Mouse (Mus musculus) retina, postnatal 1 day (tissue): Measurements from ENCODE around the gene Dmxl2.
A peak's percentile ranks its signal among the peaks of the same experiment; 100 is the strongest.

Source experiments
- DNase-seq: peaks from one replicate; pipeline ENCODE4 v3.0.0-alpha.2; 2012

Dmxl2 gene

DNA sequence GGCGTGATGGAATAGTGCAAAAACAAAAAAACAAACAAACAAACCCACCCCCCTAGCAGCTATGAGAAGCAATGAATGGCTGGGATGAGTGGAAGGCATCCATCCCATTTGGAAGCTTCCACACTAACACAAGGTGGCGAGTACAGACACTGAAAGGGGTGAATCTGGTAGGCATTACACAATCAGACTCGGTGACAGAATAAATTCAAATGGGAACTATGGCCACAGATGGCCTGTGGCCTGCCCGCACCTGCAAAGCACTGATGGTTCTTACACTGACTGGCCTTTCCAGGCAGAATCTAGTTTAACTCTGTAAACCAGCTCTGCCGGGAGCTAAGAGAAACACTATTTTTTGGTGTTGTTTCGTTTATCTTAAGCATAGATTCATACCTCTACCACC, 2.1 kb downstream of the Dmxl2 start:
- DNase-seq, result no peak

DNA sequence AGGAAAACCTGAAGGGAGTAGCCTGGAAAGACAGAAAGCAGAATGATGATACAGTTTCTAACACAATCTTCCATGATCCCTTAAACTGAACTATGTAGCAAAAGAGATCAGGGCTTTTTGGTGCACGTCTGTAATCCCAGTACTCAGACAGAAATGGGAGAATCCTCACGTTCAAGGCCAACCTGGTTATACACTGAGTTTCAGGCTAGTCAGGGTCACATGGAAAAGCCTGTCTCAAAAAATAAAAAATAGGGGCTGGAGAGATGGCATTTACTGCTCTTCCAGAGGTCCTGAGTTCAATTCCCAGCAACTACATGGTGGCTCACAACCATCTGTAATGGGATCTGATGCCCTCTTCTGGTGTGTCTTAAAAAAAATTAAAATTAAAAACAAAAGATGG, 11.0 kb downstream of the Dmxl2 start:
- no peak for DNase-seq

DNA sequence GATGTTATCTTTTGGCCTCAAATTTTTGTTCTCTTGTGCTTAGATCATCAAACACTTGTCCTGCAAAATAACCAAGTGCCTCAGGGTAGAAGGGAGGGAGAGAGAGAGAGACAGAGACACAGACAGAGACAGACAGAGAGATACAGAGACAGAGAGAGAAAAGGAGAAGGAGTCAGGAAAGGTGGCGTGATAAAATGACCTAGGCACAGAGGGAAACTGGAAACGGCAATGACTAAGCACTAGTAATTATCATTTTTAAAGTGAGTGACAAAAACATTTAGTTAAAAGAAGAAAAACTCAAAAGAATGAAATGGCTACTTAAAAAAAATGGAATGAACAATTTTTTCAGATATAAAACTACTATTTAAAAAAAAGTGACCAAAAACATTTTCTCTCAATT, 11.8 kb downstream of the Dmxl2 start:
- DNase-seq, result no peak

DNA sequence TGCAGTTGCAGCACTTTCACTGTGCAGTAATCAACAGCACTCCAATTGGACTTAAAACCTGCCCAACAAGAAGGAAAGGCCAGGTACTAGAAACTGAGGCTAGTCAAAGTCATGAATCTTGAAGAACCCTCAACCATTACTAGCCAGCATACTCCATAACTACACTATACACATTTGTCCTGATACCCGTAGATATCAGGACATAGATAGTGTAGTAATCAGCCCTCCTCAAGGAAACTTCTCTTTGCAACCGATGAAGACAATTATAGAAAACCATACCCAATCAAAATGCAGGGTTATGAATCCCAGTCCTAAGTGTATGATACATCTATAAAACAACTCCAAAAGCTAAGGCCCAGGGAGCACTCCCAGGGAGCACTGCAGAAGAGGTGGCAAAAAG, 16.5 kb downstream of the Dmxl2 start:
- DNase-seq, result no peak

DNA sequence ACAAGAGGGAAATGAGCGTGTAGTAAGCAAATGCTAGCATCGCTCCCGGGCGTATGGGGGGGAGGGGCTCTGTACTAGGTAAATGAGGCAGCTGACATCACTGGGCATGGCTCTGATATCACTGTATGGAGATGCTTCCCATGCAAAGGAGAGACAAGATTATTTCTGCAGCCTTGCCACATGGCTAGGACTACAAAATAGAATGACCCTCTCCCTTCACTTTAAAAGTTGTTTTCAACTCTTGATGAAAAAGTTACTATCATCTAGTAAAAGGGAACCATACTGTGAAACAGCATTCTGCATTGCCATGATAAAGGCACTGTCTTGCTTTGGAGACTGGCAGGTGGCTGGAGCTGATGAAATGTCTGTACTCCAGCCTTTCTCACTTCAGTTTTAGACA, 18.2 kb downstream of the Dmxl2 start:
- DNase-seq, result peak; percentile 14

DNA sequence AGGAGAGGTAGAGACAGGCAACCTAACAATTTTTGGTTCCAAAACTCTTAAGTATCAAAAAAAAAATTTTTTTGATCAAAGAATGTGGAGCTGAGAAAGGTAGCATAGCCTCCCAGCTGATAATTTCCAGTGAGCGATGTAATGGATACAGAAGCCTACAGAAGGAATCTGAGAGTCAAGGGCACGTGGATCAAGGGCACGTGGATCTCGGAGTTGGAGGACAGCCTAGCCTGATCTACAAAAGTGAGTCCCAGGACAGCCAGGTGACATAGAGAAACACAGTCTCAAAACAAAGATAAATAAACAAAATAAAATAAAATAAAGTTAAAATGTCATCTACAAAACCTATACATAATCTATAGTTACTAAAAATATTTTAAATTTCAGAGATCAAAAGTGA, 18.7 kb downstream of the Dmxl2 start:
- DNase-seq, result no peak

DNA sequence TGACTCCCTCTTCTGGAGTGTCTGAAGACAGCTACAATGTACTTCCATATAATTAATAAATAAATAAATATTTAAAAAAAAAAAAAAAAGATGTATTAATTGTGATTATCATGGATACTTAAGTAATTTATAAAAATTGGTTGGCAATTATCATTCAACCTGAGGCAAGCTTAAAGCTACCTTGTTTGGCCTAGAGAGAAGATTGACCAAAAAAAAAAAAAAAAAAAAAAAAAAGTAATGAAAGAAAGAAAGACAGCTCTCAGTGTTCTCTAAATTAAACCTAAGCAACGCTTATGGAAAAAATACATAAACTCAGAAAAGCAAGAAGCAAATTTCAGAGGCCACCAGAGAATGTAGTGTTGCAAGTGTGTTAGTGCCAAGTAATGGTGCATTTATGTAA, 22.4 kb downstream of the Dmxl2 start:
- no peak for DNase-seq

DNA sequence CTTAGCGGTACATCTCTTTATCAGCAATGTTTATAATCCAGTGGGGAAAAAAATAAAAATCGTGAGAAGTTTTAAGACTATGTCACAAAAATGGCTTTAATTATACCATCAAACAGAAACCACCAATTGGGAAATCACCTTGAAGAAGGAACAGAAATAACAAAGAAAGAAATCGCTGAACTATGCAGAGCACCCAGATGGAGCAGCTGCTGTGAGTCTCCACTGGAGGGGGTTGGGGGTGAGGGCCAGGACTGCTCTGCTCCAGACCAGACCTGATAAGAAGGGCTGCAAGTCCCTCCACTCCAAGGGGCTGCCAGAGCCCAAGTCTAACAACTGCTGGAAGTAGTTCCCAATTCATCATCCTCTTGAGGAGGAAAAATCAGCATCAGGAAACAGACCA, 23.3 kb downstream of the Dmxl2 start:
- no peak for DNase-seq

DNA sequence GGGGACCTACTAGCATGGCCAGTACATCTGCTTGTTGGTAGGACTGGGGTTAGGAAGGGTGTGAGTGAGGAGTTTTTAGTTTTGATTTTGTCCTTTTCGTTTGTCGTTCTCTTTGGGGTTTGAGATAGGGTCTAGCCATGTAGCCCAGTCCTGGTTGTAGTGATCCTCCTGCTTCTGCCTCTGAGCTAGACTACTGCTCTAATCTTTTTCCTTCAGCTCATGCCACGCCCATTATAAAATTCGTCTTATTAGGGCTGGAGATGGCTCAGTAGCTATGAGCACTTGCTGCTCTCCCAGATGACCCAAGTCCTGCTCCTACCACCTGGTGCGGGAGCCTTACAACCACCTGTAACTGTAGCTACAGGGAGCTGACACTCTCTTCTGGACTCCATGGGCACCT, 26.9 kb downstream of the Dmxl2 start:
- DNase-seq, result no peak

DNA sequence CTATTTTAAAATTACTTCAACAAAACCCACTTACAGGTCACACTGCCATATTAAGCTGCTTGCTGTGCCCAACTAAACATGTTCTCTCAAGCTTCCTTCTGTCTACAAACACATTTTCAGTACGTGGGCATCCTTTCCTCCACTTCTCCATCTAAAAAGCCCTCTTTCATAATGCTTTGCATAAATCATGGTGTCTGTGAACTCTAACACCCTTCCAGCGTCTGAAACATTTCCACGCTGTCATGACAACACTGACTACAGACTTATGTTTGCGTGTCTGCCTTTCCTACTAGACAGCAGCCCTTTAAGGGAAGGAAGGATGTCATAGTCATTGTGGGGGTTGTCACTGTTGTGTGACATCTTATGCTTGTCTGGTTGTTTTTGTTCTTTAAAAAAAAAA, 27.4 kb downstream of the Dmxl2 start:
- no peak for DNase-seq

DNA sequence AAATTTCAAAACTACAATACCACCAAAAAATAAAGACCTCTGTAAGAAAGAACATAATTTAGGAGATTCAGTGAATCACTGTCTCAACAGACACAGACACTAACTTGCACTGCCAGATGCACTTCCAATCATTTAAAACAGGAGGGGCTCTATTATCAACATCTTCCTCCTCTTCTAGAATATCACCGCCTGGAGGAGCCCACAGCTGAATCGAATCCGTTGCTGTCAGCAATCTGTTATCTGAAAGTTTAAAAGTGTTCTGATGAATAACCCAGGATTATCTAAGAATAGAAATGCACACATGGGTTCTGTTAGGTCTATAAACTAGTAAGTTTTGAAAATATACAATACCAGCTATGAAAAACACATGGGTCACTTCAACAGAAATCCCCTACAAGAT, 28.6 kb downstream of the Dmxl2 start:
- DNase-seq, result no peak

DNA sequence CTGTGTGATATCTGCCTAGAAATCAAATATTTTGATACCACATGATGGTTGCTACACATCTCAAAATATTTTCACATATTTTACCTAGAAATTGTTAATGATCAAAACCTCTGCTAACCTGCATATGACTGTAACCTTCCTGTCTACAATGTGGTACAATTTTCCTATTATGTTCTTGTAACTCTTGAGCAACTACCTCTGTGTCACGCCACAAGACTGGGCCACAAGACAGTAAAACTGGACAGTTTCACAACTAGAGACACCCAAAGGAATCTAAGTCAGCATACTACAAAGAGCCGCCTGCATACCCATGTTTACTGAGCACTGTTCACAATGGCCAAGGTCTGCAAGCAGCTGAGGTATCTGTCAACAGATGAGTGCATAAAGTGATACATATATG, 32.1 kb downstream of the Dmxl2 start:
- no peak for DNase-seq

DNA sequence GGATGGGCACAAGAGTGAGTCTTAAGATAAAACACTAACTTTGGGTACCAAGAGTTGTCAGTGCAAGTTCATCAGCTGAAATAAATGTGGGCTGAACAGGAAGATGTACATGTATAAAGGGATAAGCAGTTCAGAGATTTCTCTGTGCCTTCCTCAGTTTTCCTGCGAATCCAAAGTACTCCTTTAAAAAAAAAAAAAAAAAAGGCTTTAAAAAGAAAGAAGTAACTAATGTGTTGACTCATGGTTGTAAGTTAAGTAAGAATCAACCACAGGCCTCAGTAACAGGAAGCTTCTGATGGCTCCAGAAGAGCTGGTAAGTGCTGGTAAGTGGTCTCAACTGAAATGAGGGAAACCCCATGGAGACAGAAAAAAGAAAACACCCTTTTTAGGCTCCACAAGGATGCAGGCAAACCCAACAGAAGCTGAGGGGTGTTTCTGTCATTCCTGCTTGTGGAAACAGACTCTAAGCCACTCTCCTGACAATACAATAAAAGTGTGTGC, 33.9 kb downstream of the Dmxl2 start:
- DNase-seq, result no peak

DNA sequence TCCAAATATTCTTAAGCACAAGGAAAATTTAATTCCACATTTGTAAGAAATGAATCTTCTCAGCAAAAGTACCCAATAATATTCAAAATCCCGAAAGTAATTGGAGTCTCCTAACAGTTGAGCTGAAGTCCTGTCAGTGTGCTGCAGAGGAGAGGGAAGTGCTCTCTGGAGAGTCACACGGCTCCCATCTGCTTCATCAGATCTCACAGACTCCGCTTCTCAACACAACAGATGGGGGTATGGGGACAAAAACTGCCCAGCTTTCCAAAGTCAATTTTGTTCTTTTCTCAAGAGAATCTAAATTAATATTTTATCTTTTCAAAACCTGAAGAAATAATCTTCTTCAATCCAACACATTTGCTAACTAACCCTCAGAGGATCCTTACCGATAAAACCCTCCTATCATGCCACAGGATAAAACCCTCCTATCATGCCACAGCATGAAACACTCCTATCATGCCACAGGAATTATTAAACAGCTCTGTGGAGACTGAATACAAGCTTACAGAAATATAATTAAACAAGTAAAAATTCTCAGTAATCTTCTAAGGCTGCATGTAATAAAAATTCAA, 37.9 kb downstream of the Dmxl2 start:
- DNase-seq, result no peak

DNA sequence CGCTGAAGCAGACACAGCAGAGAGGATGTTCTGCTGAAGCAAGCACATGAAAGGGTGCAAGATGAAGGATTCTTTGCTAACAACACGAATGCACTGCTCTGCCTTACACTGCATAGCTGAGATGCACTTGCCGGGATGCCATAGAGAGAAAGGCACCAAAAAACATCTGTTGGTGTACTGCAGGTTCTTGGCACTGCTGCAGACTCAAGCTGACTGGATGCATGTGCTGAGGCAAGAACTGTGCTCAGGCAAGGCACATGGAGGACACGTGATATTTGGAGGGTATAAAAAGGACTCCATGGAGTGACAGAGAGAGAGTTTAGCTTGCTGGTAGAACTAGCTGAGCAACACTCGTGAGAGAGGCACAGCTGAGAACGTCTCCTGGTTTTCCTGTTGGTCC, 62.4 kb downstream of the Dmxl2 start:
- no peak for DNase-seq

DNA sequence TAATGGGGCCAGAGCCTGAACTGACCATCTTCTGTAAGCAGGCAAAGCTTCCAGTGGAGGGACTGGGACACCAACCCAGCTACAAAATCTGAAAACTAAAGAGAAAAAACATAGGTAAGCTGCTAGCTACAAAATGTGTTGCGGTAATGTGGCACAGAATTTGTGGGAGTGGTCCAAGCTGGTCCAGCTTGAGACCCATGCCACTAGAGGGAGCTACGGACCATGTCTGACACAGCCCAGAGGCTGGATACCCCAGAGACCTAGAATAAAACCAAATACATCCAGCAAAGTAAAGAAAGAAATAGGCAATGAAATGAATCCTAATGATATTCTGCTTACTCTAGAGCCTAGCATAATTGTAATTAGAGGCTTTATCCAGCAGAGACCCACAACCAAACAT, 63.2 kb downstream of the Dmxl2 start:
- DNase-seq, result peak; percentile 71

DNA sequence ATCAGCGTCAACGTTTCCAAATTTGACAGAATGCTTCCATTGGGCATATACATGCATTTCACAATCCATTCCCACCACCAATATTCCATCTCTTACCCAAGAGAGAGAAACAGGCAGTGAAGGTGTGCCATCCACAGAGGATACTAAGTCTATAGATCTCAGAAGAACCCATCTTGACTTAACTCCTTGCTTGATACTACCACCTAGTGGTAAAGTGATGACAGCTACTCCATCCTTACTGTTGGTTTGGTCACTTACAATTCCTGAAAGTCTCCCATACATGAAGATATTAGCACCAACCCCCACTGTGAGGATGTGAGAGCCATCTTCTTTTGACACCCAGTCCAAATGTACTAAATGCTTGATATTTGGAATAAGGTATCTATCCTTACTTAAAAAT, 85.2 kb downstream of the Dmxl2 start:
- DNase-seq, result peak; percentile 18

DNA sequence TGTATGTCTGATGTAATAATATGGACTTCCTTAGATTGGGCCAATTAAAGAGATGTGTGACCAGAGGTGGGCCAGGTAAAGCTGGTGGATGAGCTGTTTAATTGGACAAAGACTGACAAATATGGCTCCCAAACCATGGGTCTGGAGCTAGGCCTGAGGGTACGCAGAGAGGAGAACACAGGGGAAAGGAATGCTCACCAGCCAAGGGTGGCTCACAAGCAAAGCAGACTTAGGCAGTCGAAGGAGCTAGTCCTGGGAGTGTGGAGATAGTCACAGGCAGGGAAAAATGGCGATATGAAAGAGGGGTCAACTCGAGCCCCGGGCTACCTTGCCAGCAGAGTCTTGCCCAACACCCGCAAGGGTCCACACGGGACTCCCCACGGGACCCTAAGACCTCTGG, 144.7 kb downstream of the Dmxl2 start:
- no peak for DNase-seq

DNA sequence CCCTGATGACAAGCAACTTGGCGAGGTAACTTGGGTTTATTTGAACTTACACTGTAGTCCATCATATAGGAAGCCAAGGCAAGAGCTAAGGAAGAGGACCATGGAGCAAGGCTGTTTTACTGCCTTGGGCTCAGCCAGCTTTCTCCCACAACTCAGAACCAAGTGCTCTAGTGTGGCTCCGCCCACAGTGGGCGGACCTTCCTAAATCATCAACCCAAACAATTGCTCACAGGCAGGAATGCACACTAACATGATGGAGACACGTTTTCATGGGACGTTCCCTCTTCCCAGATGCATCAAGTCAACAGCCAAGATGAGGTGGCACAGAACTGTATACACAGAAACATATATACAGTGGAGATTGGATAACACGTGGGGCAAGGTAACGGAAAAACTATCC, 159.4 kb downstream of the Dmxl2 start:
- no peak for DNase-seq

DNA sequence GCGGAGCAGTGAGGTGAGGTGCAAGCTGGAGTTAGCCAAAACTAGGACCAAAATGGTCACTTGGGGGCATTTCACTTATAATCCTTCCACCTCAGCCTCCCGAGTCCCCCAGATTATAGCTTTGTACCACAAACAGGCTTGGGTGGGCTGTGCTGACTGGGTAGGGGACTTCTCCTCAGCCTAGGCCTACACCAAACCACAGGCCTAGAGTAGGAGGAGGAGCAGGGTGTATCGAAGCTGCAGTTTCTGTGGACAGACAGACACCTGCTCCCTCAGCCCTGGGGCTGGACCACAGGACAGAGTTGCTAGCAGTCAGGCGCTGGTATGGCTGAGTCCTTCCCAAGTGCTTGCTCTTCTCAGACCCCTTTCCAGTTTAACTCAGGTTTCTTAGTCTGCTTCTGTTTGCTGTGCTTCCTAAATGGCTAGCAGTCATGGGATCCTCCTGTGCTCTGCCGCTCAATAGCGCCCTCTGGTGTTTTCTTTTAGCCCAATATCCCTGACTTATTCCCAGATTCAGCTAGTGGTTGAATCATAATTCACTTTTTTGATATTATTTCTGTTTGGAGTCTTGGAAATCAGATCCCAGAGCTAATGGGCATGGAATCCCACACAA, 164.8 kb downstream of the Dmxl2 start:
- peak; percentile 78 for DNase-seq

DNA sequence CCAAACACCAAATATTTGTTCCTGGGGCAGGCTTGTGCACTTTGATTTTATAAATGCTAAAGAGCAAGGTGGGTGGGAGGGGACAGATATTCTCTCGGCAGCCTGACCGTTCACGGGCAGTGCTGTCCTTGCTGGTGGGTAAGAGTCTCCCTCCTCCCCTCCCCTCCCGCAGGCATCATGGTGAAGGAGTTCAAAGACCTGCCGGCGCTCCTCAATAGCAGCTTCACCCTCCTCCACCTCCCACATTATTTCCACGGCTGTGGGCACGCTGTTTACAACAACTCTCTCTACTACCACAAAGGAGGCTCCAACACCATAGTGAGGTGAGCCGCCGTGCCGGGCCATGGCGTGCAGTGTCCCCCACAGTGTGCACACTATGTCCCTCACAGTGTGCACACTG, 165.8 kb downstream of the Dmxl2 start:
- peak; percentile 35 for DNase-seq

DNA sequence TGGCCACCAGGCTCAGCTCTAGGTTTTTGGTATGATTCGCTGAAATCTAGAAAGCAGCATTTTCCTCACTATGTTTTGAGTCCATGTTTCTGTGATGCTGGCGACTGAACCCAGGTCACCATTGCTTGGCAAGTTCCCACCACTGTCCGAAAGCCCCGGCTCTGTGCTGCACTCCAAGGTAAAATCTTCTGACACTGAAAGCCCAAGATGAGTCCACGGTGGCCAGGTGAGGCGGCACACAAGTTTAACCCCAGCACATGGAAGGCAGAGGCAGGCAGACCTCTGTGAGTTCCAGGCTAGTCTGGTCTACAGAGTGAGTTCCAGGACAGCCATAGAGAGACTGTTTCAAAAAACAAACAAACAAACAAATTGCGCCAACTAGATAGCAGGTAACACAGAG, 172.2 kb downstream of the Dmxl2 start:
- DNase-seq, result no peak

DNA sequence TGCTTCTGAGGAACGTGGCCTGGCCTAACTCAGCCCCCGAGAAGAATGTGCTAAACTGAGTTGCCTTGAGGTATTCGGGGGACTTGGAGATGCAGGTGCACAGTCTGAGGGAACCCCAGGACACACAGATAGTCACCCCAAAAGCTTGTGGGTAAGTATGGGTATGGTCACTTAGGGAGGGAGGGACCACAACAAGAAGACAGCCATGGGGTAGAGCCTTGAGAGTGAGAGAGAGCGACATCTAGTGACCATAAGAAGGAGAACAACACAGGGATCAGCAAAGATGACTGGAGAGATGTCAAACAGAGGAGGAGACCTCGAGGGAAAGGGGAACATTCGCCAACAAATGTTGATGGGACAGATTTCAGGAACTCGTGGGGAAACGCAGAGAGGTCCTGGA, 178.0 kb downstream of the Dmxl2 start:
- peak; percentile 61 for DNase-seq

DNA sequence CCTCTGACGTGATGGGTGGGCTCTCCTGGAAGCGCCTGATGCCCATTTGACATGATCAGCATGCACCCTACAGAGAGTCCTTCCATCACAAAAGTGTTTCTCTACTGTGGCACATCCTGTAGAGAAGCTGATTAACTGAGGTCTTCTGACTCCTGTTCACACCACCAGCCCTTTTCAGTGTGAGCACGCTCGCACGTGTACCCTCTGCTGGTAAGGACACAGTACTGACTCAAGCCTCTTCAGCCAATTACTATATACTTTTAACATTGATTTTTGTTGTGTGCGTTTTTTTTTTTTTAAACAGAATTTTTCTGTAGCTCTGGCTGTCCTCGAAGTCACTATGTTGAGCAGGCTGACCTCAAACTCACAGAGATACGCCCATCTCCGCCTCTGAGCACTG, 185.1 kb downstream of the Dmxl2 start:
- no peak for DNase-seq
